Mouse (Mus musculus) urinary bladder, postnatal 25 days (tissue): ENCODE measurements at regions not wholly inside any gene's neighbourhood (a gene's known extent, or its start where the extent isn't known, plus 50 kb on each side); places are given as distances from the start of the nearest gene placed in this dataset.
A peak's percentile ranks its signal among the peaks of the same experiment; 100 is the strongest.
"Not testable (repeated sequence)": the region's sequence is repeated elsewhere in the genome, so short reads cannot be mapped to it uniquely, and the experiment has no call there.

Experiments
- DNase-seq: peaks from one replicate; pipeline ENCODE4 v3.0.0; 2022; ENCODE audit warnings: low spot score

DNA sequence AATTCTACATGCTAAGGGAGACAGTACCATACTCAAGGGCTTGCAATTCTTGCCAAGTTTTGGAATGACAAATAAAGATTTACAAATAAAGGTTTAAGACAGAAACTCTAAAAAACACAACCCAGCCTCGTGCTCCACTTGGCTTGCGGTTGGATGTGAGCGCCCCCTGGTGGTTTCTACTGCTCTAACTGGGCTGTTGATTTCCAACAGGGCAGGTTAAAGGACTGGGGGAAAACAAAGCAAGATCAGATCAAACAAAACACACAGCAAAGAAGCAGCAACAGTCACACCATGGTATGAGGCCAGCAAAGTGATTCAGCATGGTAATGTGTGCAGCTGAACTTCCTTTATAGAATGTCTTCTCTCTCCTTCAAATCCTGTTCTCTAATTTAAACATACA, 339.2 kb downstream of the Adam3 start:
- DNase-seq, result peak; percentile 82

DNA sequence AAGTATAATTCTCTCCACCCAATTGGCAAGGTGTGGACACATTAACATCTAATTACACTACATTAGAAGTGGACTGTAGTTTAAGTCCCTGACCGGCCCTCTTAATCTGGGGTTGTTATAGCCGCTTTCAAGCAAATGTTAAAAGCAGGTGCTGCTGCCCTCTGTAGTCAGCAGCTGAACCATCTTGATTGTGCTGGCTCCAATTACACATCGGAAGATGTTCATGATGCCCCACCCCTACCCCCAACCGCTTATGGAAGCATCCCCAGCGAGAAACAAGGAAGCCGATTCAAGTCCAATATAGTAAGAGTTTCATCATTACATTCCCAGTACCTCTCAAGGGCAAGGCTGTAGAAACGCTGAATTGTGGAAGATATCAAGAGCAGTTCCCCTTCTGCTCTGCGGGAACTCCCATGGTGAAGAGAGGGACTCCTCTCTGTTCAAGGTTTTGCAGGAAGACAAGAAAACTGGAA, 341.7 kb downstream of the Adam3 start:
- no peak for DNase-seq

DNA sequence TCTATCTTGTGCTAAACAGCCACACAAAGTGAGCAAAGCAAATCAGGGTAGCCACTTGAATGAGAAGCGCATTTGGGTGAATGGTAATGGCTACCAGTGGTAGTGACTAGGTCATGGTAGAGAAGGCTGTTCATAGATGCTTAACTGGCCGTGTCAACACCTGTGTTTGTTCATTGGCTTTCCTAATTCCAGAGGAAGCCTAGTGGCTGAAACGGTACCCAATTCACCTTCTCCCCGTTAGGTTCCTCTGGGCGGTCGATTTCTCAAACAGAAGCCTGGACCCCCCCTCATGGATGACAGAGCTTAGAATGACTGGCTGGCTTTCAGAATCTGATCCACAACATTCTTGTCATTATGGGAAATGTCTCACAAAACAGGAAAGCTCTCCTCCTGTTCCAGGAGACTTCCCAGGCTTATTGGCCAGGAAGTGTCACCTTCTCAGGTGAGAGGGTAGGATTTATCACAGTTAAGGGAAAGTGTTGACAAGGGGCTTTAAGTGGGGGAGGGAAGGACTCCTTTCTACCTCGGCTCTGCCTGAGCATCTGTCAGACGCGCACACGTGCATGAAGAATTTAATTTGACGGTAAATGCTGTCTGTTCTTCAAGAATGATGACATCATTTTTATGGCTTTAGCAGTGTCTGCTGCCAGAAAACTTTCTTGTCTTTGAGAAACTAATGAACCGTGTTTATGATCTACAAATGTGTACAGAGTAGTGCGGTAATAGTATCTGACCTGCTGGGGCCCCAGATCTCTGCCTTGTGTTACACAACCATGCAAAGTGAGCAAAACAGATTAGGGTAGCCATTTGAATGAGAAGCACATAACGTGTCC, 342.3 kb downstream of the Adam3 start:
- DNase-seq, result no peak

DNA sequence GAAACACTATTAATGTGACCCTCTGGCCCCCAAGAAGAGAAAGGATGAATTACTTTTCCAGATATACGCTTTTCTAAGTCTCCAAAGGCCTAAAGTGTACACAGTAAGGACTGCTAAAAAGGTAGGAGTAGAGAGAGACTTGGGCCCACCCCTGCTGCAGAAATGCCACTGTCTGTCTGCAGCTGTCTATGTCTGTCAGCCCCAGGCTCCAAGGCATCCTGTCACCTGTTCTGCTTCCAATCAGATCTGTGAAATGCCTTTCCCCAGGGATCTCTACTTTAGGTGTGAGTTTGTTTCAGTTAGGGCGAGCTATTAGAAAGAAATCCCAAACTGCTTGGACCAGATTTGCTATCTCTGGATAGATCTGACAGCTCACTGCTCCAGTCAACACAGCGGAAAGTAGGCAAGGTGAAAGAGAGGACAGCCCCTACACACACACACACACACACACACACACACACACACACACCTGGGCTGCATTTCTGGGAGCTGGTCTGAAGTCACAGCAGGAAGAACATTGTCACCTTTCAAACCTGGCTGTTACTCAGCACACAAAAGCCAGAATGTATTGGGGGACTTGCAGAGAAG, 343.9 kb downstream of the Adam3 start:
- no peak for DNase-seq

DNA sequence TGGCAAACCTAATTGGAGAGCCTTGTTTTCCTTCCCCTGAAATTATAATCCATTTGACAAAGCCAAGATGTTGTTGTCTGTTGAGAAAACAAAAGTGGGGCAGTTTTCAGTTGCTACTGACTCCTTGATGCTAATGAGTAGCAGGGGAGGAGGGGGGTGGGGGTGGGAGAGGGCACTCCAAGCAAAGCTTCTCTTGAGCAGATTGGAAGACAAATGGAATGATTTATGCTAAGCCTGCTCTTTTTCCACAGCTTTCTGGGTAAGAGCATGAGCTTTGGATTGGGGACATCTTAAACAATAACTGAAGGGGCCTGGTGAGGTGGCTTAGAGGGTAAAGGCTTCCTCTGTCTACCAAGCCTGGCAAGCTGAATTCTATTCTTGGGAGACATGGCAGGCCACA, 347.6 kb downstream of the Adam3 start:
- no peak for DNase-seq

DNA sequence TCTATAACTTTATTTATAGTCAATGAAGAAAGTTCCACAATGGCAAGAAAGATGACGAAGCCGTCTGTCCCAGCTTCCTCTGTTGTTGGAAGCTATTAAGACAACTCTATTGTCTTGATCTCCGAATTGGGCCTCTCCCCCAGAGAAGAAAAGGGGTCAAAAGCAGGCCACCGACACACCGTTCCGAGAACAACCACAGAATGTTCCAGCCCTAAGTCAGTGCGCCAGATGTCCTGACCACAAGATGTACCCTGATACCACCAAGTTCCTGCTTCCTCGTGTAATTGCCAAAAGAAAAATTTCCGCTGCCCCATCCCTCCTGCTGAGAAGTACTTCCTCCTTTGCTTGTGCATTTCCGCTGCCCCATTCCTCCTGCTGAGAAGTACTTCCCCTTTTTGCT, 348.8 kb downstream of the Adam3 start:
- DNase-seq, result not testable (repeated sequence)

DNA sequence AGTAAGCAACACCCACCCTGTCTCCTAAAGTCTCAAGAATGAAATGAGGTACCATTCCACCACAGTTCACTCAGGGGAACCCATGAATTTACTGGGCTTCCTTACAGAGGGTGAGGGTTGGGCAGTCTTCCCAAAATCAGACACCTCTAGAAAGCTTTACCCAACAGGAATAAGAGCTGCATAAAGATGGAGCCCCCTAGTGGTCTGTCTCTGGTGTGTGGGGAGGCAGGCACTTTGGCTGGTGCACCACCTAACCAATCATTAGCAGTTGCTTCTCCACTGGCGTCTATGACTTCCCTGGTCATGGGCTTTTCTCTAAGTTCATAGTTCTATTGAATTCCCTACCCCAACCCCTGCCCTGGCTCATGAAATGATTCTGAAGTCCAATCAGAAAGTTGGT, 351.1 kb downstream of the Adam3 start:
- DNase-seq, result no peak

DNA sequence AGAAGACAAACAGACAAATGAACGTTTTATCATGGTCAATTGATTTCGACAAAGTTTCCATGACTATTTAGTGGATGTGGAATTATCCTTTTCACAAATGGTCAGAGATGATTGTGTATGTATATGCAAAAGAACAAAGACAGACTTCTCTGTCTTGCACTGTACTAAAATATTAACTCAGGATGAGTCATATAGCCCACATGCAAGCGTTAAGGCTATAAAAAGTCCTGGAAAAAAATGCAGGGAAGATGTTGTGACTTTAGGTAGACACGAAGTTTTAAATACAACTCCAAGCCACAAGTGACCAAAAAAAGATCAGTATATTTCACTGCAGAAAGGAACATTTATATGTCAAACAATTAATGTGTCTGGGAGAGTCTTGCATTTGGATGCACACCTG, 353.6 kb downstream of the Adam3 start:
- DNase-seq, result no peak

DNA sequence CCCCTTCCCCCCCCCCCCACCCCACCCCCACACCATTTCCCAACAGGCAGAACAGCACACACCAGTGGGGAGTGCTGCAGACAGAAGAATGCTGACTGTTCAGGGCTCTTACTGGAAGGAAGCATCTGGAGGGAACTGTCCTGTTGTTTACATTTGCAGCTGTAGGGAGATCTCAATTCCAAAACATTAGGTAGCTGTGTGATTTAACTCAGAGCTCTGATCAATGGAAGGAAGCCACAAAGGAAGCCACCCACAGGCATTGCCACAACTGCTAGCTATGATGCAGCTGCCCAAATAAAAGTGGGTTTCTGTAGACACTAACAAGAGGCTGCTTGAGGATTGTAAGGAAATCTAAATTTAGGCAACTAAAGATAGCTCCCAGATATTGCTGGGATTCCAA, 359.7 kb downstream of the Adam3 start:
- DNase-seq, result no peak

DNA sequence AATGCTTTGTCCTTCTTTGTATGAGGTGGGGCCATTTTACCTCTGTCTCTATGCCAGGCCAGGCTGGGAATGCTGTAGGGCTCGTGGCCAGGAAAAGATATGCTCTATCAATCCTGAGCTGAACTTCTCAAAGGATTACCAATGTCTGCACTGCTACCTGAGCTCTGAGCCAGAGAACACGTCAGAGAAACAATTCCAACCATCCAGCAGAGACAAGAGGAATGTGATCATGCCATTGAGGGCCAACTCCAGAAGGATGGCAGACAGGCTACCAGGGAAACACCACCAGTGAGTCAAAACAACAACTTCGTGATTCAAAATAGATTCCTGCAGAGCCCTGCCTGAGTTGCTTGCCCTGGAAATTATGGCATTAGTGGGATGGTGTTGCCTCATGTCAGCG, 361.0 kb downstream of the Adam3 start:
- no peak for DNase-seq

DNA sequence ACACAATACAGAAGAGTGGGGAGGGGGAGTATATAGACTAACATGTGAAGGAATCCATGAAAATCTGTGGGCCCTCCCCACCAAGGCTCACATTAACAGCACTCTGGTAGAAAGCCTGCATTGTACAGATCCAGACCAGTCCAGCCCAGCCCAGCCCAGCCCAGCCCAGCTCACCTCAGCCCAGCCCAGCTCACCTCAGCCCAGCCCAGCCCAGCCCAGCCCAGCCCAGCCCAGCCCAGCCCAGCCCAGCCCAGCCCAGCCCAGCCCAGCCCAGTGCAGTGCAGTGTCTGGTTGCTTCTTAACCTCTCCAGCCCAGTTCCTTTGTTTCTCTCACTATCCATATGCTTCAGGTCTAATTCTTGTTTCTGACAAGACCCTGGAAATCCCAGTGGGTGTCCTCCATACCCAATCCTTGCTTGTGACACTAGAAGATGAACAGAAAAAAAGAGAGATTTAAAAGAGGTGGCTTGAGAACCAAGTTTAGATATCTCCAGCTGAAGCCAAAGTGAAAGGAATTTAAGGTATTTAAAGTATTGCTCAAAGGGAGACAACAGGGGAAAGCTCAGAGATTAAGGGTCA, 366.5 kb downstream of the Adam3 start:
- DNase-seq, result no peak

DNA sequence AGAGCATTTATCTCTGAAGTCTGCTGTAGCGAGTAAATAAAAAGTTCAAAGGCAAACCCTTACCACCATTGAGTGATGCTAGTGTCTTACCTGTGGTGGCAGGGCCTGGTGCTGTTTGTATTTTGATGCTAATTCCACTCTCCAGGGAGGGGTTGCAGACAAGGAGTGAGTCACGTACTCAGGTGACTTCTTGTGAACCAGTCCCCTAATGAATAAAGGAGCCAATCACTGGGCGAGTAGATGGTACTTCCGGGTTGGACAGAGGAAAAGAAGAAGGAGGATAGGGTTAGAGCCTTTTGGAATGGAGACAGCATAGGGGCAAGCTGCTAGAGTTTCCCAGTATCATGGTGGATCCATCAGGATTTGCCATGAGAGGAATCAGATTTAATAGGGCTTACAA, 370.5 kb downstream of the Adam3 start:
- DNase-seq, result no peak

DNA sequence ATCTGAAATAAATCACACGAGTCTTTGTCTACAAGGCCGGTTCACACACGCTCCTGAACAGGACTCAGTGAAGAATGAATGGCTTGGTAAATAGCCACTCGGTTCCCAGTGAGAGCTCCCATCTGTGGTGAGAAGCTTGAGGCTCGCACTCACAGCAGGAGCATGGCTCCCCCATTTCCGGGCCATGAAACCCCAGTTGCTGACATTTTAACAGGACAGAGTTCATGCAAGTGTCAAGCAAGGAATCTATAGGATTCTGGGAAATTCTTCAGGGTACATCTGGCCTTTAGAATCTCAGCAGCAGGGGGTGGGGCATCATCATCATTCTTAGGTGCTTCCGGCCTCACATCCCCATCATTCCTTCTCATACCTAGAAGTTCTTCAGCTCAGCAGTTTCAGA, 371.8 kb downstream of the Adam3 start:
- DNase-seq, result no peak

DNA sequence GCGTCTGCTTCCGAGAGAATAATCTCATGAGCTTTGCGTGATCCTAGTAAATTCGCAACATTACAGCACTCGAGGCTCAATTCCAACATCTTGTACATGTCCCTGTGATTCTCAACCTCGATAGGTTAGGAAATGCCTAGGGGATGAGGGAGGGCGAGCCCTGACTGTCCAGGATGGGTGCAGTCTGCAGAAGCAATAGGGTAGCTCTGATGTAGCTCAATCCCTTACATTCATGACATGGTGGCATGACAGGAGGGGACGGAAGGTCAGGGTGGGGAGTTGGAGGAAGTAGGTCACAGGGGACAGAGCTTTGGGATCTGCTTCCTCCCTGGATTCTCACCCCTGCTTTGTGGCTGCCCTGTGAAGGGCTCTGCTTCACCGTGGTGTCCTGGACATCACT, 373.3 kb downstream of the Adam3 start:
- DNase-seq, result no peak

DNA sequence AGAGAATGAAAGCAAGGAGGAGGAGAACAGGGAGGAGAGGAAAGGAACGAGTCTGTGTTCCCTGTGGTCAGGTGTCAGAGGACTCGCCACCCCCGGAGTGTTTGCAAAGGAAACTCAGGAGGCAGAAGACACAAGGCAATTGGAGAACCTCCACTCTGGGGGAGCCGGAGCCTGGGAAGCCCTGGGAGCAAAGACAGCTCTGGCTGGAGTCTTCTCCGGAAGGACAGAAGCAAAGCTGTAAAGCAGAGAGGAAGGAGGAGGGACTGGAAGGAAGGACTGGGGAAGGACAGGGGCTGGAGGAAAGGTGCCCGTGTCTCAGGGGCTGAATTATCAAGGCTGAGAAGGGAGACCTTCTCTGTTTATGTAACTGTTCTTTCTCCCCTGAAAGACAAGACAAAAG, 373.9 kb downstream of the Adam3 start:
- DNase-seq, result no peak

DNA sequence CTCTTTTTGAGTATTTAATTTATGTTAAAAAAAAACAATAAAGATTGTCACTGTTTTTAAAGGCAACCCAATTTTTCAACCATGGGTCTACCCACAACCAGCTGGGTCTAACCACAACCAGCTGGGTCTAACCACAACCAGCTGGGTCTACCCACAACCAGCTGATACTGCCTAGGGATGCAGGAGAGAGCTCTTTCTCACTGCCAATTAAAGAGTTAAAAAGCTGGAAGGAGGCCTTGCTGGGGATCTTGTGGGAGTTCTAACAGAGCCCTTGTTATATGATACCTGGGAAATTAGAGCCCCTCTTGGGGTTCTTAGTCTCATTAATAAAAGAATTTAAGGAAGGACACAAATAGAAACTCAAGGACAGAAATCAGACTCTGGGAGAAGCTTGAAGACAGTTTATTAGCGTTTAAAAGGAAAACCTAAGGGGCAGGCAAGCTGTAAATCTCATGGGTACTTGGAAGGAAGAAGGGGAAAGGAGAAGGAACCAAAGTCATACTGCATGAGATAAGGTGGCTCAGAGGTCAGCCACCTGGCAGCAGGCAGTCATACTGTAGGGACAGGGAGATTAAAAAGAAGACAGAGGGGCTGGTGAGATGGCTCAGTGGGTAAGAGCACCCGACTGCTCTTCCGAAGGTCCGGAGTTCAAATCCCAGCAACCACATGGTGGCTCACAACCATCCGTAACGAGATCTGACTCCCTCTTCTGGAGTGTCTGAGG, 379.1 kb downstream of the Adam3 start:
- no peak for DNase-seq

DNA sequence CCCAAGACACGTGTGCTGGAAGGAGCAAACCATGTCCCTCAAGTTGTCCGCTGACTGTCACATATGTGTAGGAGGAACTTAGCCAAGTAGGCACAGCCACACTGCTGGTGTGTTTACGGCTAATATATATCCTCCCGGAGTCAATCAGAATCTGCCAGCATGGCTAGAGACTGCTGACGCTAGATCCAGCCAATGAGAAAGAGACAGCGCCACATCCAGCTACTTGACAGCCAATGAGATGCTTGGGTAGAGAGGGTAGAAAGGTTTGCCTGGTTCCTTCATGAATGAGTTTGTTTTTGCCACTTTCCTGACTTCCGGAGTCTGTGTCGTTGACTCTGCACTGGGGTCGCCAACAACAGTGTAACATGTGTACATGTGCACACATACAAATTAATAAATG, 387.0 kb downstream of the Adam3 start:
- DNase-seq, result no peak

DNA sequence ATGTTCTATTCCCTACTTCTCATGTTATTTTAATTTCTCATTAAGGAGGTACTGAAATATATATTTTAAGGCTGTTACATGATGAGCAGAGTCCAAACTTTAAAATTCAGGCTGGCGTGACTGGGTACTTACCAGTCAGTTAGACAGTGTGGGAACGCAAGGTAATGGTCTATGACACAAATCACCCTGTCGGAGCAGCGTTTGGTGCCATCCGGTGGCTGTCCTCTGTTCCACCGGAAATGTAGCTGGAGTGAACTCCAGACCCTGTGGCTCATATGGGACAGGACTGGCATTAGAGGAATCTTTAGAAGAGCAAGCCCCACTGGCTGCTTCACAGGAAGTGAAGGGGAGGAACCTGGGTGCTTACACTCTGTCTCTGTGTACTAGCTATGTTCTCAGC, 388.0 kb downstream of the Adam3 start:
- DNase-seq, result no peak

DNA sequence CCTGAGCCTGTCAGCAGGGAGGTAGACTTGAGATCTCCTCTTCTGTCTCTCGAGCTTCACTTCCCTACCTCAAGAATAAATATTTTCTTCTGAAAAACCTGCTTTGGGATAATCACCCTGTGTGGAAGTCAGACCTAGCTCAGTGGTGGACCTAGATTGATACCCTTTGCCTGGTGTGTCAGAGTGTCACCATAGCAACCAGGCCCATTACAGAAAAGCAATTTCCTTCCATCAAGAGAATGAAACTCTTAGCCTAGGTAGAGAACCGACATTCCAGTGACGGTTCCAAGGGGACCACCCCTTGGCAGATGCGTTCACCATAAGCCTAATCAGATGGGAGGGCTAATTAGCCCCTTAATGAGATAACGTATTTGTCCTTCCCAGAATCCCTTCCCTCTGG, 389.9 kb downstream of the Adam3 start:
- DNase-seq, result no peak

DNA sequence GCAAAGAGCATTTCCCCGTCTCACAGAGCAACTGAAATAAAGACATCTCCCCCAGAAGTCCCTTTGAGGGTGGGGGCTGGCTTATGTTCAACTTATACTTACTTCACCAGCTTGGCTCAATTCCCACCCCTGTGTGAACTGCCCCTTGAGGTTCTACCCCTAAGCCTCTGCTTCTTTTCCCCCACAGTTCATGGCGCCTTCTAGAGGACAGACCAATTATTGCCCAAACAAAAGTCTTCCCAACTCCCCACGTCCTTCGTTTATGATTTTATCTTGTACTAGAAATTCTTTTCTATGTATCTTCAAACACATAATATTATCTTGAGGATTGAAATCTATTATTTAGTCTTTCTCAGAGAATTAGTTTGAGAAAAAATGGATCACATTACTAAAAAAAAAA, 391.9 kb downstream of the Adam3 start:
- DNase-seq, result no peak

DNA sequence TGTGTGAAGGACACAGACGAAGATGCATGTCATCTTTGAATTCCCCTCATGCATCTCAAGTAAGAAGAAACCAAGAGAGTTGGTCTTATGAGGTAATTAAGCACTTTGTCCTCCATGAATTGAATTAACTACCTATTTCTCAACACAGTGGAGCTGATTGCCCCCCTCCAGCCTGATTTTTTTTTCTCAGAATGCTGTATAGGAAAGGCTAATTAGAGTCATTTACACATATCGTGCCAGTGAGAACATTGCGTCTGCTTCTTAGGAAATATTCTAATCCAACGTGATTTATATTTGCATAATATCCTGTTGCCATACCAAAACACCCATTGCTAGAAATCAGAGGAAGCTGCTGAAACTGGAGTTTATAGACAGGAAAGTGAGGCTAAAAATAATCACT, 414.8 kb downstream of the Adam3 start:
- no peak for DNase-seq

DNA sequence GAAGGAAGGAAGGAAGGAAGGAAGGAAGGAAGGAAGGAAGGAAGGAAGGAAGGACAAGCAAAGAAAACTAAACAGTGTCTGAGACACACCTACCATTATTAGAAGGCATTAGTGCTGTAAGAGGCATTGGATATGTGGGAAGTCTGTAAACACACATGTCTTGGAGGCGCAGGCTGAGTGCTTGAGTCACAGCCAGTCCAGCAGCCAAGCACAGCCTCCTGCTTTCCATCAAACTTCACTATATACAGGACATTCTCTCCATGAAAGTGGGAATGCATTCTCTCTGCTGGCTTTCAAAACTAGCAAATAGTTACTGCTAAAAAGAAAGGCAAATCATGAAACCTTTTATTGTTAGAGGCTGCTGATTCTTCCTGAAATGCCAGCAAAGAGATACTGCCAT, 431.1 kb downstream of the Adam3 start:
- DNase-seq, result no peak

DNA sequence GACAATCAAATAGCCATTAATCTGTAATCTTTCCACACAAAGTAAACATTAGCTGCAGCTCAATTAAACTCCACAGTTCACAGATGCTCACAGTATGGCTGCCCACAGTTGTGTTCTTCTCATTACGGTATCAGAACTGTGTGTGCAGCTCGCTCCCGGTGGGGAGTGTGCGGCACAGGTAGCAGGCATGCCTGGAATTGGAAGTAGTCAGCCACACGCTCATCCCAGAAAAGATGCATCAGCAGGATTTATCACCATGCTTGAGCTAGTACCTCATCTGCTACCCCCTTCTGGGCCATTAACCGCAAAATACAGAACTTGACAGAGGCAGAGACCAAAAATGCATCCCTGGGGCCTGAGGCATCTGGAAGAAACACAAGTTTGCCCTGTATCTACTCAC, 437.8 kb downstream of the Adam3 start:
- no peak for DNase-seq
